Mouse (Mus musculus) gastrocnemius, adult 18-20 months (tissue): Measurements from ENCODE around the gene Ddx31. TPM values are rescaled to one million over a fixed set of nuclear protein-coding genes. Genes with fewer than 3 reads are reported as not detected.

ENCODE experiments used
- total RNA-seq, 2 experiments: library from RNA; stranded (reverse); gene quantifications; 2 replicates each; pipeline ENCODE4 v1.2.3; 2021

Ddx31 gene
- total RNA-seq, 2 experiments from 2014 or later, result 4.5 to 5.2 TPM

Other genes with a start within 250 kb of the Ddx31 start
- gene Gfi1b, start 218.4 kb upstream of the Ddx31 start, total RNA-seq, result not detected
- 10 to 100 TPM; 40.6 to 45.6 TPM for gene Tsc1, start 199.2 kb upstream of the Ddx31 start, total RNA-seq
- not detected for gene Spaca9, start 140.7 kb upstream of the Ddx31 start, total RNA-seq
- gene Ak8, start 140.2 kb upstream of the Ddx31 start, total RNA-seq, result not detected
- gene Gtf3c4, start within 50 bp of the Ddx31 start, total RNA-seq, result 10 to 100 TPM; 12.7 to 13.1 TPM
- gene Barhl1, start 76.3 kb downstream of the Ddx31 start, total RNA-seq, result not detected
- gene Cfap77, start 214.7 kb downstream of the Ddx31 start, total RNA-seq, result not detected
- 1 to 10 TPM; 4.8 to 5.0 TPM for gene Ttf1, start 219.9 kb downstream of the Ddx31 start, total RNA-seq